Mouse (Mus musculus): ENCODE data around the gene Slc41a3.

The Slc41a3 gene

GRCm38 (mm10) chr6:90688003-90688402, 83.5 kb downstream of the Slc41a3 start:
- DNase-seq, result no peak

GRCm38 (mm10) chr6:90688742-90689141, 84.2 kb downstream of the Slc41a3 start:
- DNase-seq, result peak; percentile 38

GRCm38 (mm10) chr6:90689500-90689899, 85.0 kb downstream of the Slc41a3 start:
- DNase-seq, result no peak

DNA sequence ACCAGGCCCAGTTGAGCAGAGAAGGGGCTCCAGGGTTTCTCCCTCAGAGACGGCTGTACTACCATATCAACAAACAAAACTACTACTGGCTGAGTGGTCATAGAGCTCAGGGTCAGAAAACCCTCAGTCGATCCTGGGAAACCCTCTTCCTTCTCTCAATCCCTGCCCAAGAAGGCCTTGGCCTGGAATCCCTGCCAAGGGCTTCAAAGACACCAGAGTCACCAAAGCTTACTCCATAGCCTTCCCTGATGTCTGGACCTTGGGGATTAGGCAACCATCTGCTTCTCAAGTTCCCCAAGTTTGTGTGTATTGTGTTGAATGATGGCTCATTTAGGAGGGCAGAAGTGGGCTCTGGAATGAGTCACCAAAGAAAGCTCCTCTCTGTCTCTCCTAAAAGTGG, 87.4 kb downstream of the Slc41a3 start:
- no peak for DNase-seq

DNA sequence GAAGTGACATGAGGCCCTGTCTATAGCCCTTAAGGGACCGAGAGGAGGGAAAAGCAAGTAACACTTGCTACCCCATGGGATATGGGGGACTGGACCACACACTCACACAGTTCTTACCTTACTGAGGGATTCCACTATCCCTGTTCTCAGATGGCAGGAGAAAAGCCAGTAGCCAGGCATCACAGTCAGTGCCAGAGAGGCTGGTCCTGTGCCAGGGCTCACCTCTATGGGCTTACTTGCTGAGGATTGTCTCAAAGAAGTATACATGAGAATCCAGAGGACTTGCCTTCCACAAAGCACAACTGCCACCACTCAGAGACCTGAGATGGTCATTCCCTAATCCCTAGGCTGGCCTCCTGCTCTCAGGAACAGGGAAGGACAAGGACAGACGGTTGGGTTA, 87.9 kb downstream of the Slc41a3 start:
- DNase-seq, result no peak

DNA sequence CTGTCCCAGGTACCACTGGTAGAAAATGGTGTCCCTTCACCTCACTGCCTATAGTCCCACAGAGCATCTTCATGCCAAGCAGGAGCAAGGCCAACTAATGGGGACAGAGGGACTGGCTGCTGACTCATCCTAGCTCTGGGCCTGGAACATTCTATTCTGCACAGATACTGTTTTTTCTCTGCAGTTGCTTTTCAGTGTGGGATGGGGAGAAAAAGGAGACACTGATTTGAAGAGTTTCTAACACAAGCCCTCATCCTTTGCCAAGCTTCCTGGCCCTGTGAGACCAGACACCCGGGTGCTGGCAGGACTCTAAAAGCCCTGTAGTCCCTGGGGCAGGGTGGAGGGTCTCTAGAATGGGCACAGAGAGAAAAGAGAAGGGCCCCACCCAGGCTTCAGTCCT, 91.2 kb downstream of the Slc41a3 start:
- no peak for DNase-seq
